20 mouse cellular contexts compared by ENCODE assay signal in genomic region chr19:42764398-42764797, GRCm38 (mm10). TPM values are rescaled to one million over a fixed set of nuclear protein-coding genes. Genes with fewer than 3 reads are reported as not detected.
DNase-seq lines count a peak whose midpoint lies in the region; ATAC-seq and TF ChIP-seq lines count a peak whose summit lies in the region.
"Had no signal": no experiment of that assay in that cellular context is flagged by ENCODE, and none has a peak within 500 bp of the region (broad histone marks: within the 10 kb centered on the region; RNA-seq: fewer than 3 reads in every experiment).

No protein-coding gene starts in this region.

- WGBS in limb, embryonic 12.5 days = 58% methylated on average over 10 of the region's 10 CpGs
- WGBS in limb, embryonic 10.5 days = 74% methylated on average over 10 of the region's 10 CpGs
- 43% methylated on average over 10 of the region's 10 CpGs for WGBS in embryonic facial prominence, embryonic 14.5 days
- WGBS in stomach, embryonic 15.5 days = 62% methylated on average over 10 of the region's 10 CpGs

- CTCF ChIA-PET in Patski (lab: Charles Lee) = interaction anchor here (1.1 kb wide), 1 partner anchor 15 kb away, joined by 3 read pairs; the partner anchor contains the start of gene Hps1

- no peak overlapping the region for H3K4me3 ChIP-seq in limb, embryonic 12.5 days (replicated peaks)
- no peak overlapping the region for H3K4me3 ChIP-seq in limb, embryonic 10.5 days
- H3K4me3 ChIP-seq in embryonic facial prominence, embryonic 14.5 days (ENCODE audit: low read depth, low read length) = no peak overlapping the region
- H3K4me3 ChIP-seq in stomach, embryonic 15.5 days (replicated peaks) = no peak overlapping the region
- H3K4me3 ChIP-seq: embryonic facial prominence, embryonic 13.5 days; forebrain, embryonic 13.5 days; gastrocnemius, adult 2 months; heart, embryonic 12.5 days had no signal

- H3K27ac ChIP-seq in limb, embryonic 12.5 days = peak overlapping the region; percentile 70
- H3K27ac ChIP-seq in limb, embryonic 10.5 days = no peak overlapping the region; the same call in 1 of the 2 replicates
- H3K27ac ChIP-seq in embryonic facial prominence, embryonic 14.5 days (replicated peaks; ENCODE audit: low read depth, low read length) = no peak overlapping the region
- 0 out of 2 replicates have a peak overlapping the region, but pooled peaks have one; percentile 40 for H3K27ac ChIP-seq in stomach, embryonic 15.5 days
- H3K27ac ChIP-seq: embryonic facial prominence, embryonic 13.5 days; forebrain, embryonic 13.5 days; gastrocnemius, adult 2 months had no signal

- peaks cover 17% of the 10 kb centered on the region for H3K4me1 ChIP-seq in limb, embryonic 12.5 days (replicated peaks)
- peaks cover 25% of the 10 kb centered on the region for H3K4me1 ChIP-seq in limb, embryonic 10.5 days
- peaks cover 4% of the 10 kb centered on the region; the same call in 1 of the 2 replicates for H3K4me1 ChIP-seq in embryonic facial prominence, embryonic 14.5 days (ENCODE audit: control insufficient read depth, insufficient read depth, low read length)
- H3K4me1 ChIP-seq in stomach, embryonic 15.5 days = no peaks in the 10 kb centered on the region
- H3K4me1 ChIP-seq: forebrain, embryonic 13.5 days had no signal

- POLR2A ChIA-PET in Patski (lab: Charles Lee) = interaction anchor here (1.2 kb wide), 1 partner anchor 454 kb away, joined by 3 read pairs; no protein-coding TSS in a partner anchor

- H3K9ac ChIP-seq in limb, embryonic 12.5 days (replicated peaks) = no peak overlapping the region
- H3K9ac ChIP-seq in embryonic facial prominence, embryonic 14.5 days (ENCODE audit: low read depth, low read length) = no peak overlapping the region
- no peak overlapping the region for H3K9ac ChIP-seq in stomach, embryonic 15.5 days
- H3K9ac ChIP-seq: embryonic facial prominence, embryonic 13.5 days; forebrain, embryonic 13.5 days; forebrain, postnatal 0 days; heart, embryonic 12.5 days had no signal

- TF ChIP-seq CTCF in Patski (IDR thresholded peaks at IDR 0.05) = no peak

- no peaks in the 10 kb centered on the region for H3K27me3 ChIP-seq in limb, embryonic 12.5 days
- H3K27me3 ChIP-seq in limb, embryonic 10.5 days (ENCODE audit: low read depth, poor library complexity, severe bottlenecking) = no peaks in the 10 kb centered on the region
- no peaks in the 10 kb centered on the region for H3K27me3 ChIP-seq in Patski
- no peaks in the 10 kb centered on the region for H3K27me3 ChIP-seq in embryonic facial prominence, embryonic 14.5 days (replicated peaks; ENCODE audit: control insufficient read depth, insufficient read depth, low read length)
- H3K27me3 ChIP-seq in stomach, embryonic 15.5 days (replicated peaks) = no peaks in the 10 kb centered on the region
- H3K27me3 ChIP-seq: CH12.LX; embryonic facial prominence, embryonic 13.5 days; forebrain, embryonic 13.5 days; heart, embryonic 12.5 days had no signal

- in situ Hi-C loops in Patski (cut with MboI; ENCODE audit: low pct_unique_long_range_greater_than_20kb) = no loop called here

- peak overlapping the region; percentile 8; the same call in 1 of the 2 replicates for H3K4me2 ChIP-seq in limb, embryonic 12.5 days
- H3K4me2 ChIP-seq in embryonic facial prominence, embryonic 14.5 days (ENCODE audit: low read depth, low read length) = no peak overlapping the region
- no peak overlapping the region for H3K4me2 ChIP-seq in stomach, embryonic 15.5 days
- H3K4me2 ChIP-seq: embryonic facial prominence, embryonic 13.5 days; forebrain, embryonic 13.5 days; heart, embryonic 12.5 days had no signal

- peak; percentile 67; the same call in 1 of the 2 replicates for ATAC-seq in limb, embryonic 12.5 days (ENCODE audit: insufficient number of reproducible peaks, insufficient read depth, low FRiP score, low TSS enrichment, low read depth)
- ATAC-seq in Patski = peak; percentile 44
- ATAC-seq in embryonic facial prominence, embryonic 14.5 days (ENCODE audit: low read depth) = peak; percentile 71
- ATAC-seq in stomach, embryonic 15.5 days (ENCODE audit: insufficient read depth, low FRiP score, low read depth) = no peak
- ATAC-seq: forebrain, embryonic 13.5 days; forebrain, postnatal 0 days; hindbrain, embryonic 16.5 days had no signal

- H3K9me3 ChIP-seq in limb, embryonic 12.5 days = no peaks in the 10 kb centered on the region
- H3K9me3 ChIP-seq in limb, embryonic 10.5 days (replicated peaks) = no peaks in the 10 kb centered on the region
- H3K9me3 ChIP-seq in embryonic facial prominence, embryonic 14.5 days (ENCODE audit: control insufficient read depth, low read length) = no peaks in the 10 kb centered on the region
- H3K9me3 ChIP-seq in stomach, embryonic 15.5 days = no peaks in the 10 kb centered on the region
- H3K9me3 ChIP-seq: embryonic facial prominence, embryonic 13.5 days; forebrain, embryonic 13.5 days; heart, embryonic 12.5 days had no signal

- no peak for DNase-seq in limb, embryonic 10.5 days (ENCODE audit: low spot score)
- no peak for DNase-seq in Patski (ENCODE audit: low read depth, low spot score)
- DNase-seq in embryonic facial prominence, embryonic 14.5 days (ENCODE audit: low spot score) = no peak
- DNase-seq in kidney, postnatal 4 days = no peak
- DNase-seq in kidney, adult 11 months = no peak
- DNase-seq in frontal cortex, adult 2 months (ENCODE audit: extremely low spot score in 1 of 2, low spot score in 1 of 2) = no peak
- DNase-seq: adrenal gland, postnatal 10 days; cerebellum, adult 11-12 months; cerebellum, adult 9-11 months; cerebellum, postnatal 36 days; forebrain, postnatal 0 days; gastrocnemius, adult 2 months; gastrocnemius, postnatal 25 days had no signal

- H3K36me3 ChIP-seq in limb, embryonic 12.5 days = peaks cover 4% of the 10 kb centered on the region
- peaks cover 4% of the 10 kb centered on the region; the same call in 1 of the 2 replicates for H3K36me3 ChIP-seq in limb, embryonic 10.5 days
- no peaks in the 10 kb centered on the region; the same call in 1 of the 2 replicates for H3K36me3 ChIP-seq in embryonic facial prominence, embryonic 14.5 days (ENCODE audit: control insufficient read depth, insufficient read depth, low read length)
- no peaks in the 10 kb centered on the region for H3K36me3 ChIP-seq in stomach, embryonic 15.5 days

RNA-seq across cellular contexts. Expression of gene Pyroxd2, which starts 11.8 kb away (rescaled TPM):
- polyA plus RNA-seq in limb, embryonic 12.5 days (2016; fragmentation: Nextera tagmentation; extraction: Ambion mirVana) = 1.2 and 1.4 TPM in 2 replicates
- 0.30 and 0.74 TPM in 2 replicates for polyA plus RNA-seq in limb, embryonic 10.5 days (2016; fragmentation: Nextera tagmentation; extraction: Ambion mirVana)
- 0.30 TPM for polyA plus RNA-seq in Patski (2021)
- 3.5 and 4.4 TPM in 2 replicates for polyA plus RNA-seq in embryonic facial prominence, embryonic 14.5 days (2014; fragmentation: Nextera tagmentation; extraction: Ambion mirVana)
- polyA plus RNA-seq in stomach, embryonic 15.5 days (2015; fragmentation: Nextera tagmentation; extraction: Ambion mirVana) = 4.1 TPM in 2 replicates
- 3.0 and 3.1 TPM in 2 replicates for polyA plus RNA-seq in frontal cortex, adult 2 months (2012; rRNA removed)

RNA-seq across cellular contexts. Expression of gene Hps1, which starts 15.4 kb away (rescaled TPM):
- polyA plus RNA-seq in limb, embryonic 12.5 days (2016; fragmentation: Nextera tagmentation; extraction: Ambion mirVana) = 14.5 and 15.4 TPM in 2 replicates
- polyA plus RNA-seq in limb, embryonic 10.5 days (2016; fragmentation: Nextera tagmentation; extraction: Ambion mirVana) = 16.2 and 17.2 TPM in 2 replicates
- 44.1 TPM for polyA plus RNA-seq in Patski (2021)
- polyA plus RNA-seq in embryonic facial prominence, embryonic 14.5 days (2014; fragmentation: Nextera tagmentation; extraction: Ambion mirVana) = 10.7 and 14.5 TPM in 2 replicates
- polyA plus RNA-seq in stomach, embryonic 15.5 days (2015; fragmentation: Nextera tagmentation; extraction: Ambion mirVana) = 16.0 and 18.0 TPM in 2 replicates
- 28.8 and 33.2 TPM in 2 replicates for polyA plus RNA-seq in frontal cortex, adult 2 months (2012; rRNA removed)

Comparison
In these comparisons a context has a peak if more than half of its experiments do, and no peak if none do; other contexts are left out.
1. H3K27ac ChIP-seq: peak in limb, embryonic 12.5 days (single experiment) and stomach, embryonic 15.5 days (single experiment); none in limb, embryonic 10.5 days (single experiment) and embryonic facial prominence, embryonic 14.5 days (single experiment).